Mouse (Mus musculus) gastrocnemius, adult 8-10 months (tissue): ENCODE measurements at regions not wholly inside any gene's neighbourhood (a gene's known extent, or its start where the extent isn't known, plus 50 kb on each side); places are given as distances from the start of the nearest gene placed in this dataset.

Source experiments
- DNase-seq, 2 experiments: peaks; one replicate each; pipeline ENCODE4 v3.0.0; 2022; ENCODE audit warnings: low spot score in 2 of 2

GRCm38 (mm10) chr12:78094471-78094870 is 99.6 kb upstream of the Gm6657 start:
- DNase-seq = no peak

- DNase-seq = no peak
These were observed 98.7 kb upstream of the Gm6657 start for GRCm38 (mm10) chr12:78095352-78095751.

GRCm38 (mm10) chr12:78095916-78096315 is 98.1 kb upstream of the Gm6657 start:
- DNase-seq = no peak

GRCm38 (mm10) chr12:78097119-78097518 is 96.9 kb upstream of the Gm6657 start:
- DNase-seq = no peak

- no peak for DNase-seq
These were observed 96.3 kb upstream of the Gm6657 start for GRCm38 (mm10) chr12:78097692-78098091.

- DNase-seq = no peak
These were observed 95.3 kb upstream of the Gm6657 start for GRCm38 (mm10) chr12:78098765-78099194.

- DNase-seq = no peak
These were observed 94.3 kb upstream of the Gm6657 start for GRCm38 (mm10) chr12:78099761-78100160.

GRCm38 (mm10) chr12:78100756-78101155 is 93.3 kb upstream of the Gm6657 start:
- DNase-seq = no peak

- DNase-seq = no peak
These were observed 84.1 kb upstream of the Gm6657 start for GRCm38 (mm10) chr12:78109931-78110330.

- no peak for DNase-seq
These were observed 75.9 kb upstream of the Gm6657 start for GRCm38 (mm10) chr12:78118131-78118530.

GRCm38 (mm10) chr12:78119246-78119645 is 74.8 kb upstream of the Gm6657 start:
- DNase-seq = no peak

- DNase-seq = no peak
These were observed 74.2 kb upstream of the Gm6657 start for GRCm38 (mm10) chr12:78119855-78120254.

GRCm38 (mm10) chr12:78129130-78129845 is 64.8 kb upstream of the Gm6657 start:
- DNase-seq = no peak

GRCm38 (mm10) chr12:78132016-78132797 is 61.8 kb upstream of the Gm6657 start:
- DNase-seq = no peak

- no peak for DNase-seq
These were observed 60.7 kb upstream of the Gm6657 start for GRCm38 (mm10) chr12:78133341-78133740.

- no peak for DNase-seq
These were observed 60.1 kb upstream of the Gm6657 start for GRCm38 (mm10) chr12:78133984-78134383.

GRCm38 (mm10) chr12:78137196-78137595 is 56.8 kb upstream of the Gm6657 start:
- no peak for DNase-seq

GRCm38 (mm10) chr12:78138467-78138866 is 55.6 kb upstream of the Gm6657 start:
- no peak for DNase-seq
